Mouse (Mus musculus): Measurements from ENCODE around the gene Prdm10.

DNA sequence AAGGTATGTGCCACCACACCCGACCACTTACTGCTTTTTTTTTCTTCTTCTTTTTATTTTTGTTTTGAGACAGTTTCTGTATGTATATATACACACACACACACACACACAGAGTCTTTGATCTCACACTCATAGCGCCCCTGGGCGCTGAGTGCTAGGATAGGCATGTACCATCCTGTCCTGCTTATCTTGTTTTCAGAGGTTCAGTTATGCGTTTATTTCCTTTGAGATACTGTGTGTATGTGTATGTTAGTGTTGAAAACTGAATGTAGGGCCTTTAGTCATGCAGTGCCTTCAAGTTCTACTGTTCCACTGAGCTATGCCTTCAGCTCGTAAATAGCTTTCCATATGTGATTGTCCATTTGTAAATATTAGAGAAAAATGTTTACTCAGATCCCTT is 20.2 kb downstream of the Prdm10 start:
- TF ChIP-seq REST (IDR thresholded peaks at IDR 0.05; ENCODE audit: insufficient read depth, insufficient read length), result no peak
- TF ChIP-seq POLR2A (IDR thresholded peaks at IDR 0.05; ENCODE audit: insufficient read length, low read depth), result no peak
- no peak for TF ChIP-seq MAX (IDR thresholded peaks at IDR 0.05; ENCODE audit: low read depth)
- no peak for TF ChIP-seq POLR2AphosphoS2 (IDR thresholded peaks at IDR 0.05; ENCODE audit: insufficient read length, low read depth)
- no peak for TF ChIP-seq TCF12 (IDR thresholded peaks at IDR 0.05; ENCODE audit: insufficient read depth, poor library complexity, severe bottlenecking)
- TF ChIP-seq E2F4 (IDR thresholded peaks at IDR 0.05; ENCODE audit: insufficient read depth), result no peak
- no peak for TF ChIP-seq CEBPB (IDR thresholded peaks at IDR 0.05; ENCODE audit: insufficient read depth, poor library complexity, severe bottlenecking)
- TF ChIP-seq SRF (IDR thresholded peaks at IDR 0.05; ENCODE audit: control insufficient read depth, insufficient read length, low read depth), result no peak
- no peak for TF ChIP-seq MYOG (IDR thresholded peaks at IDR 0.05; ENCODE audit: control insufficient read depth in 1 of 3, insufficient read depth in 1 of 3, insufficient read length in 2 of 3, low read depth in 2 of 3)

Measured in myocyte (in vitro differentiated cells).